Mouse (Mus musculus) intestine, embryonic 16.5 days (tissue): ENCODE data around the gene Pip5k1a. TPM values are rescaled to one million over a fixed set of nuclear protein-coding genes. Genes with fewer than 3 reads are reported as not detected.

ENCODE experiments used
- ATAC-seq: fragments of 200-750 bp; cut with Nextera tagmentation; 2 replicates; pipeline ENCODE4 v1.8.0; 2017; ENCODE audit warnings: moderate TSS enrichment, moderate library complexity
- H3K27ac ChIP-seq: fragments of 300-500 bp; sonication (generic); 2 replicates; pipeline ENCODE4 v1.5.1; 2014; ENCODE audit warnings: mild to moderate bottlenecking, low read length
- H3K27me3 ChIP-seq: fragments of 300-500 bp; sonication (generic); replicated peaks from 2 replicates; pipeline ENCODE4 v1.6.1; 2014; ENCODE audit warnings: low read length, control low read depth, mixed read lengths; ENCODE audit not compliant: control insufficient read depth, insufficient read depth
- H3K36me3 ChIP-seq: fragments of 300-500 bp; sonication (generic); 2 replicates; pipeline ENCODE4 v1.6.1; 2014; ENCODE audit warnings: low read length, control low read depth; ENCODE audit not compliant: control insufficient read depth, insufficient read depth
- H3K4me1 ChIP-seq: fragments of 300-500 bp; sonication (generic); 2 replicates; pipeline ENCODE4 v1.6.1; 2014; ENCODE audit warnings: low read length, control low read depth, mixed read lengths; ENCODE audit not compliant: control insufficient read depth, insufficient read depth
- H3K4me2 ChIP-seq: fragments of 300-500 bp; sonication (generic); 2 replicates; pipeline ENCODE4 v1.6.1; 2014; ENCODE audit warnings: low read depth, low read length, control low read depth
- H3K4me3 ChIP-seq: fragments of 300-500 bp; sonication (generic); 2 replicates; pipeline ENCODE4 v1.5.1; 2014; ENCODE audit warnings: mild to moderate bottlenecking, low read length
- H3K9ac ChIP-seq: fragments of 300-500 bp; sonication (generic); 2 replicates; pipeline ENCODE4 v1.6.1; 2014; ENCODE audit warnings: low read depth, low read length
- H3K9me3 ChIP-seq: fragments of 300-500 bp; sonication (generic); 2 replicates; pipeline ENCODE4 v1.6.1; 2016; ENCODE audit warnings: low read length, control low read depth; ENCODE audit not compliant: control insufficient read depth
- WGBS: fragments of 180-500 bp; shearing (Covaris S2); extraction: QIAGEN DNeasy Blood & Tissue Kit; methylation state at CpG from one replicate; pipeline ENCODE4 v1.1.7; 2014; 5-methylcytosine and 5-hydroxymethylcytosine counted together
- polyA plus RNA-seq: library from polyadenylated mRNA; unstranded; fragments of >200 nt; fragmentation: Nextera tagmentation; extraction: Ambion mirVana; gene quantifications from 2 replicates; pipeline ENCODE4 v1.2.1, GENCODE M21; 2015

Gene Pip5k1a
- polyA plus RNA-seq, 1 experiment from 2014 or later, result 14.5 TPM

DNA sequence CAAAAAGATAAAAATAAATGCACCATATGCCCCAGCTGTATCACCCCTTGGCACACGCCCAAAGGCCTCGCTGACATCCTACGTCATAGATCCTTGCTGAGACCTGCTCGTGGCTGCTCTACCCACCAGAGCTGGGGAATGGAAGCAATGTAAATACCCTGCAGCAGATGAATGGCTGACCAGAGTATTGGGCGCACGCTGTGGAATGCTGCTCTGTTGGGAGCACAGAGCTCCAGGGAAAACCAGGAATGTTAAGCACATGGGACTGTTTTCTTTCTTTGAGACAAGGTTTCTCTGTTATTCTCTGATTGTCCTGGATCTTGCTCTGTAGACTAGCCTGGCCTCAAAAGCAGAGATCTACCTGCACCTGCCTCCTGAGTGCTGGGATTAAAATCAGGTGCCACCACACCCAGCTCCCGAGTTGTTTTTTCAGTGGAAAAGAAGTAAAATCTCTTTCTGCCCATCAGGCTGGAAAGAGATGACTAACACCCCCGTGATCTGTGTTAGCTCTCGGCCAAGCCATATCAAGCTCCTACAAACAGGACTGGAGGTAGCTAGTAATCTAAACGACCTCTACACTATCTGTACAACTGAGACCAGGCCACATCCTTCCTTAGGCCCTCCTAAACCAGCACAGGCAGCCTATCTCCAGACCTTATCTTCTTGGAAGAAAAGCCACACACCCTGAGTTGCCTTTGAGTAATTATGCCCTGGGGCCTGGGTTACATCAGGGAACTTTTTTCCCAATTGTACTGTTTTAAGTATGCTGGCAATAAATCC lies 52.1 kb downstream of the Pip5k1a start:
- Histone ChIP-seq H3K27ac (peak overlapping the region; percentile 36), H3K9ac (peak overlapping the region; percentile 9; the same call in 1 of the 2 replicates), H3K4me2 (no peak overlapping the region), H3K4me1 (peaks cover 13% of the 10 kb centered on the region), H3K9me3 (no peaks in the 10 kb centered on the region), H3K27me3 (no peaks in the 10 kb centered on the region), H3K36me3 (no peaks in the 10 kb centered on the region; the same call in 1 of the 2 replicates), H3K4me3 (no peak overlapping the region)
- ATAC-seq, result peak; percentile 72
- 20% methylated on average over 10 of the region's 10 CpGs for WGBS

DNA sequence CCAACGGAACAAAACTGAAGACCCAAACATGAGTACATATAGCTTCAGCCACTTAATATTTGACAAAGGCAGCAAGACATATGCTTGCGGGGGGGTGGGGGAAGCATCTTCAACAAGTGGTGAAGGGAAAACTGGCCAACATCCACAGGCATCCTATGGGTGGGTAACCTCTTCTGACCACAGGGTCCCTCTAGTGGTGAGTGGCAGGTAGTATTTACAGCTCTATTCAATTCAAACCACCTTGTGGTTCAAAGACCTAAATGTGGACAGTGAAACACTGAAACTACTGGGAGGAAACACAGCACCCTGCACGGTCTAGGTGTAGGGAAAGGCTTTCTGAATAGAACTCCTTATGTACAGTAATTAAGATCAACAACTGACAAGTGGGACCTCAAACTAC lies 53.0 kb downstream of the Pip5k1a start:
- Histone ChIP-seq H3K4me1 (peaks cover 13% of the 10 kb centered on the region), H3K9ac (no peak overlapping the region), H3K27me3 (no peaks in the 10 kb centered on the region), H3K4me3 (no peak overlapping the region), H3K4me2 (no peak overlapping the region), H3K36me3 (no peaks in the 10 kb centered on the region), H3K9me3 (no peaks in the 10 kb centered on the region), H3K27ac (no peak overlapping the region)
- no peak for ATAC-seq
- WGBS, result 44% methylated on average over 3 of the region's 3 CpGs

DNA sequence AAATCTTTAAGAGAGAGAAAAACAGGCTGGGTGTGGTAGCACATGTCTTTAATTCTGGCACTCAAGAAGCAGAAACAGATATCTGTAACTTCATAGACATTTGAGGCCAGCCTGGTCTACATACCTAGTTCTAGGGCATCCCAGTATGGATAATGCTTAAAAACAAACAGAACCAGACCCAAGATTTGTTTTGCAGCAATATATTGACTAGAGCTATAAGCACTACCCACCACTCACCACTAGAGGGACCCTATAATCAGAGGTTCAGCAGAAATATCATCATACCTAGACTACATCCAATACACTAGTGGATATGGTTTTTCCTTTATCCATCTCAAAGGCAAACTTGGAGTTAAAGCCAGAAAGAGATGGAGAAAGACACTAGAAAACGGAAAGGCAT lies 53.8 kb downstream of the Pip5k1a start:
- Histone ChIP-seq H3K9ac (no peak overlapping the region), H3K4me2 (no peak overlapping the region), H3K4me3 (no peak overlapping the region), H3K27ac (no peak overlapping the region), H3K36me3 (no peaks in the 10 kb centered on the region), H3K4me1 (peaks cover 13% of the 10 kb centered on the region), H3K9me3 (no peaks in the 10 kb centered on the region), H3K27me3 (no peaks in the 10 kb centered on the region)
- 40% methylated on average over 1 of the region's 1 CpGs for WGBS
- ATAC-seq, result no peak

DNA sequence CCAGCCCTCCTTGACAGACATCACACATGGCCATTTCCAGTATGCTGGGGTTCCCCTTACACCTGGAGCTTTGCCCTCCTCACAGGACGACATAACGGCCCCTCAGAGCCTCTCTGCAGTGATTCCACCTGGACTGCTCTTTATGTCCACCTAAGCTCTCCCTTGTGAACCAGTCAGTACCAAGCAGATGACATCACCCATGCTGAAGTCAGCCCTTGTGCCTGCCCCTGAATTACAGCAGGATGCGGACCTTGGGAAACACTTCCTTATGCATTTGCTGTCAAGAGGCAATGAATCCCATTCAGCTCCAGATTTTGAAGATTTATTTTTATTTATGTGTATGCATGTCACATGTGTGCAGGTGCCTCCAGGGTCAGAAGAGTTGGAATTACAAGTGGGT lies 58.8 kb downstream of the Pip5k1a start:
- 66% methylated on average over 3 of the region's 3 CpGs for WGBS
- H3K4me3 ChIP-seq, result no peak overlapping the region
- no peak for ATAC-seq
- no peaks in the 10 kb centered on the region for H3K36me3 ChIP-seq
- H3K27me3 ChIP-seq, result no peaks in the 10 kb centered on the region
- H3K4me1 ChIP-seq, result no peaks in the 10 kb centered on the region
- H3K4me2 ChIP-seq, result no peak overlapping the region
- no peak overlapping the region for H3K27ac ChIP-seq
- no peaks in the 10 kb centered on the region for H3K9me3 ChIP-seq
- H3K9ac ChIP-seq, result no peak overlapping the region

DNA sequence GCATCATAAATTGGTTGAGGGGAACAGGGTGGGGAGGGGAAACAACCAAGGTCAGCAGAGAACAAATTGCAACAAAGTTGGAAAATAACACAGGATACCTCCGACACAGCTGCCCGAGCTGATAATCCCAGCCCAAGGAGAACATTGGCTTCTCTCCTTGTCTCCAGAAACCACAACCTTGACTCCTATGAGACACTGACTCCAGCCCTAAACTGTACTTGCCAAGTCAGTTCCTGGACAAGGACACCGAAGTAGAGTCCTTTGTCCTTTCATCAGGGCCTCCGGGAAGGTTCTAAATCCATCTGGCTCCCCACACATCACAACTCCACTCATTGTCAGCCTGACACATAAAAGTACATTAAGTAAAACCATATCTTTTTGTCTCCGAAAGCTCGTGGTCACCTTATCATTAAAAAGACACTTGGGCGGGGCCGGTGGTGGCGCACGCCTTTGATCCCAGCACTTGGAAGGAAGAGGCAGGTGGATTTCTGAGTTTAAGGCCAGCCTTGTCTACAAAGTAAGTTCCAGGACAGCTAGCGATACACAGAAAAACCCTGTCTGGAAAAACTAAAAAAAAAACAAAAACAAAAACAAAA lies 60.2 kb downstream of the Pip5k1a start:
- H3K9me3 ChIP-seq, result no peaks in the 10 kb centered on the region
- no peak for ATAC-seq
- no peak overlapping the region for H3K9ac ChIP-seq
- no peak overlapping the region for H3K4me3 ChIP-seq
- no peaks in the 10 kb centered on the region for H3K36me3 ChIP-seq
- no peak overlapping the region for H3K27ac ChIP-seq
- 86% methylated on average over 11 of the region's 11 CpGs for WGBS
- no peaks in the 10 kb centered on the region for H3K27me3 ChIP-seq
- H3K4me1 ChIP-seq, result peaks cover 3% of the 10 kb centered on the region; the same call in 1 of the 2 replicates
- no peak overlapping the region for H3K4me2 ChIP-seq

DNA sequence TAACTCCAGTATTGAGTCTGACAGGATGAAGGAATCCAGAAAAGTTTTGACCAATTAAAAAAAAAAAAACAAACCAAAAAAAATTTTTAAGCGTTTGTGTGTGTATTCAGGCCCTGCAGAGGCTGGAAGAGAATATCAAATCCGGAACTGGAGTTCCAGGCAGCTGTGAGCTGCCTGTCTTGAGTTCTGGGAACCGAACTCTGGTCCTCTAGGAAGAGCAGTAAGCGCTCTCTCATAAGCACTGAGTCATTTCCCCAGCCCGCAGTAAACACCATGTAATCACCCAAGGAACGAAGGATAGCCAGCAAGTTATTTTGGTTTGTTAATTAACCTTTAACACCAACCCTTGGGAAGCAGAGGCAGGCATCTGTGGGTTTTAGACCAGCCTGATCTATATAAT lies 63.5 kb downstream of the Pip5k1a start:
- no peak overlapping the region for H3K4me3 ChIP-seq
- H3K4me2 ChIP-seq, result no peak overlapping the region
- no peak for ATAC-seq
- no peaks in the 10 kb centered on the region for H3K9me3 ChIP-seq
- H3K9ac ChIP-seq, result no peak overlapping the region
- H3K27me3 ChIP-seq, result no peaks in the 10 kb centered on the region
- peaks cover 8% of the 10 kb centered on the region for H3K4me1 ChIP-seq
- WGBS, result 67% methylated on average over 6 of the region's 6 CpGs
- H3K36me3 ChIP-seq, result no peaks in the 10 kb centered on the region
- no peak overlapping the region for H3K27ac ChIP-seq

DNA sequence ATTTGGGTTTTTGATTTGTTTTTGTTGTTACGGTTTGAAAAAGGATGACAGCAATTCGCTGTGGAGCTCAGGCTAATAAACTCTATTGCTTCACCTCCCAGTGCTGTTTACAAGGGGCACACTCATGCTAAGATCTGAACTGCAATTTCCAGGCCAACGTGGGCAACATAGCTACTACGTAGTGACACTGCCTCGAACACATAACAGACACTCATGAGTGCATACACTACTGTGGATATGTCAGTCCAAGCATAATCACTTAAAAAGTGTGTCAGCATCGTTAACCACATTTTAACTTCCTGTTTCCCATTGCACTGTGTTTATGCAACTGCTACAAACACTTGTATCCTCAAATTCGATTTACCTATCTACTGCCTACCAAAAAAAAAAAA lies 63.9 kb downstream of the Pip5k1a start:
- Histone ChIP-seq H3K27ac (peak overlapping the region; percentile 49), H3K4me2 (peak overlapping the region; percentile 47)
- WGBS, result 22% methylated on average over 7 of the region's 7 CpGs

DNA sequence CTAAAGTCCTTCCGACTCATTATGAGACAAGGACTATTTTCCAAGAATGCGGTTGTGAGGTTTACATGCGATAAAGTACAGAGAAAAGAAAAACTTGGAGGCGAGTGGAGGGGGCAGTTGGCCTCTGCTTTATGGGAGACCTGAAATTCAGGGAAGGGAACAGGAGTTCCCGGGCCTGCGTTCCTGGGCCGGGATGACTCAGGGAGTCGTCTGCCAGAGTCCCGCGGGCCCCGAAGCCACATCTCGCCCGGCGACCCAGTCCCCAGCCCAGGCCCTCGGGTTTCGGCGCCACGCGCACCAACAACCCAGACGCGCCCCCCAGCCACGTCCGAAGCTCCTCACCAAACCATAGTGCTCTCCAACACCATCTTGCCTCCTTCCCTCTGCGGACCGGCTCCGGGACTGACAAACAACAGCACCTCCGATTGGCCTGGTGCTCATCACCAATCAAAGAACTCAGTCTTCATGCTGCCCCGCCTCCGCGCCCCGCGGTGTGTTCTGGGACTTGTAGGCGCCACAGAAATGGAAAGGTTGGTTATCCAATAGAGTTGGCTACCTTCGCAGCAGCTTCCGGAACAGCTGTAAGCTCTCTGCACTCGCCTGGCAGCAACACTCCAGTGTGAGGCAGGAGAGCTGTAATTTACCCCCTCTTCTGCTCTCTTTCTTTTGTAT lies 64.4 kb downstream of the Pip5k1a start, which contains the start of gene Psmd4:
Gene Psmd4 (minus strand): TSS at position 449 of the 672 bp plus-strand sequence.
- Histone ChIP-seq H3K4me3 (peak within 1 kb of the TSS; percentile 76), H3K9ac (peak within 1 kb of the TSS; percentile 81), H3K4me2 (peak within 1 kb of the TSS; percentile 63), H3K4me1 (peaks cover 8% of the 10 kb centered on the region), H3K36me3 (no peaks in the 10 kb centered on the region), H3K27ac (peak within 1 kb of the TSS; percentile 49), H3K27me3 (no peaks in the 10 kb centered on the region), H3K9me3 (no peaks in the 10 kb centered on the region)
- under 1% methylated on average over 36 of the region's 36 CpGs for WGBS
- peak; percentile 99 for ATAC-seq

More for the DNA sequence above, 63.9 kb downstream of the Pip5k1a start:
- no peaks in the 10 kb centered on the region for H3K36me3 ChIP-seq
- peaks cover 8% of the 10 kb centered on the region for H3K4me1 ChIP-seq
- H3K27me3 ChIP-seq, result no peaks in the 10 kb centered on the region
- H3K9ac ChIP-seq, result peak overlapping the region; percentile 54
- ATAC-seq, result peak; percentile 72
- H3K9me3 ChIP-seq, result no peaks in the 10 kb centered on the region
- H3K4me3 ChIP-seq, result peak overlapping the region; percentile 76

DNA sequence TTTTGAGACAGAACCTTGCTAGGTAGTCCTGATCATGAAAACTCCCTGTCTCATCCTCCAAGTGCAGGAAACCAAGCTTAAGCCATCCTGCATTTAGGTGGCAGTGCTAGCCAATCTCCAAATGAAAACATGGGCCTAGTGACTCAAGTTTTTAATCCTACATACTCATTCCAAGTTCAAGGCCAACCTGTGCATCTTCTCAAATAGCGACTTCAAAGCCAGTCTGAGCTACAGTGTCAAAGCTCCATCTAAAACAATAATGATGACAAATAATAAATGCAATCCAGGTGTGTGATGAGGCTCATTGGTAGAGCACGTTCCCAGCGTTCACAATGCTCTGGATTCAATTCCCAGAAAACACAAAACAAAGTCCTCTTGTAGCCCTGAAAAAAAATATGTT lies 65.1 kb downstream of the Pip5k1a start:
- H3K9me3 ChIP-seq, result no peaks in the 10 kb centered on the region
- no peak overlapping the region for H3K27ac ChIP-seq
- 12% methylated on average over 3 of the region's 3 CpGs for WGBS
- peak overlapping the region; percentile 63 for H3K4me2 ChIP-seq
- peak overlapping the region; percentile 76 for H3K4me3 ChIP-seq
- H3K4me1 ChIP-seq, result peaks cover 8% of the 10 kb centered on the region
- no peaks in the 10 kb centered on the region for H3K27me3 ChIP-seq
- no peak for ATAC-seq
- peak overlapping the region; percentile 81 for H3K9ac ChIP-seq
- H3K36me3 ChIP-seq, result peaks cover under 1% of the 10 kb centered on the region; the same call in 1 of the 2 replicates
